Mouse (Mus musculus) cerebellum, adult 9-10 months (tissue): Measurements from ENCODE around the gene Fkbp5.

ENCODE experiments used
- DNase-seq: peaks from one replicate; pipeline ENCODE4 v3.0.0; 2022

Gene Fkbp5

DNA sequence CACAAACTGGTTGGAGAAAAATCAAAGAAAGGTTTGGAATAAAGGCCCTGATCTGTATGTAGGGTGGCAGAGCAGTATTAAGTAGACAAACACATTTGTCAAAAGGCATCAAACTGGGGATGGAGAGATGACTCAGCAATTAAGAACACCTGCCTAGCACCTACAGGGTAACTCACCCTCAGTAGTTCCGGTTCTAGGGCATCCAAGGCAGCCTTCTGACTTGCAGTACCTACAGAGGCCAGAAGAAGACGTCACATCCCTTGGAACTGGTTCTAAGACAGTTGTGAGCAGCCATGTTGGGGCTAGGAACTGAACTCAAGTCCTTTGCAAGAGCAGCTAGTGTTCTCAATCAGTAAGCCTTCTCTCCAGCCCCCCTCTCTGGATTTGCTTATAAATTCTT is 18.1 kb downstream of the Fkbp5 start:
- no peak for DNase-seq

DNA sequence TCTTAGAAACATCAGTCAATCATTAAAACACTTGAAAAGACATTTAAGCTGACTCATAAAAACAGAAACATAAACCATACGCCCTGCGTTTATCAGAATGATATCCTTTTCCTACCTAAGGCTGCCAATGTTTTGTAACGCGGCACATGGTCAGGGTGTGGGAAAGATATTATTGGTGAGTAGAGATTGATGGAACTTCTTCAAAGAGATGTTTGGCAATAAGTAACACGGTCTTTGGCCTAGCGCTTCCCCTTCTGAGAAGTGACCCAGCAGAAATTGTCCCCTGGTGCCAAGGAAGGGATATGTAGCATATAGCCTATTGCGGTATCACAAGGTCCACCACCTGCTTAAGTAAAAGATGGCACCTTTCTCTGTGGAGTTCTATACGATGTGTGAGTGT is 21.5 kb downstream of the Fkbp5 start:
- no peak for DNase-seq

GRCm38 (mm10) chr17:28491035-28491770 is 26.1 kb downstream of the Fkbp5 start:
- no peak for DNase-seq

GRCm38 (mm10) chr17:28488258-28489013 is 28.9 kb downstream of the Fkbp5 start:
- no peak for DNase-seq

DNA sequence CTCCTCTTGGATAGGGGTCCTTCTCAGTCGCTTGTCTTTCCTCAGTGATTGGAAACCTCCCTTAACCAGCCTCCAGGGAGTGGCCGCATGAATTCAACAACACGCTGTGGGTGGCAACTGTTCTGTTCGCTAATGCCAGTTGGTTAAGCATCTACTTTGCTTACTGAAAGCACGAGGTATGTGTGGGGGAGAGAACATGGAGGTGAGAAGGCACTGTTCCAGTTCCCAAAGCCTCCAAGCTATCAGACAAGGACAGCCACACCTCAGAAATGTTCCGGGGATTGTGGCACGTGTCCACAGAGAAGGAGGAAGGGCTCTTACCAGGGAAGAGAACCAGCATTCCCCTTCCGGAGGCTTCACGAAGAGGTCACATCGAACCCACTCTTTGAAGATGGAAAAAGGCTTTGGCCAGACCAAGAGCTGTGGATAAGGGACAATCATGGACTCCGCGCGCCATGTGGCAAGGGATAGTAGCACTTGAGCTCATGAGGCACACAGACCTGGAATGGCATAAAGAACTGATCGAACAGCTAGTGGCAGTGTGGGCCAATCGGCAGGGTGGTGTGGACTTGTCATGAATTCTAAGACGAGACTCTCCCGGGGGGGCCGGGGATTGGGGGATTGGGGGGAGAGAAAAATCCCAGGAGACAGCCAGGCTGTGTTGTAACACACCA is 29.6 kb downstream of the Fkbp5 start:
- no peak for DNase-seq

DNA sequence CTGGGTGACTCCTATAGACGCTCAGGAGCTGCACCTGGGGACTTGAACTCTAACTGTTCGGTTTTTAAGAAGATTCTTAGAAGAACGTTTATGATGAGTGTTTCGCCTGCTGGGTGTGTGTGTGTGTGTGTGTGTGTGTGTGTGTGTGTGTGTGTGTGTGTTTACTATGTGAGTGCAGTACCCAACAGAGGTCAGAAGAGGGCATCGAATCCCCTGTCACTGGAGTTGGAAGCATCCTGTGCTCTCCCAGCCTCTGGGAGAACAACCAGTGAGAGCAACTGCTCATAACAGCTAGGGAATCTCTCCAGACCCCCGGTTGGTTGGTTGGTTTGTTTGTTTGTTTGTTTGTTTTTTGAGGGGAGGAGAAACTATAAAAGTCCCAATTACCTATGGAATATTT is 30.6 kb downstream of the Fkbp5 start:
- peak; percentile 18 for DNase-seq

- peak; percentile 95 for DNase-seq
These were observed 31.3 kb downstream of the Fkbp5 start for GRCm38 (mm10) chr17:28485977-28486400.

- no peak for DNase-seq
These were observed 31.8 kb downstream of the Fkbp5 start for GRCm38 (mm10) chr17:28485446-28485948.

DNA sequence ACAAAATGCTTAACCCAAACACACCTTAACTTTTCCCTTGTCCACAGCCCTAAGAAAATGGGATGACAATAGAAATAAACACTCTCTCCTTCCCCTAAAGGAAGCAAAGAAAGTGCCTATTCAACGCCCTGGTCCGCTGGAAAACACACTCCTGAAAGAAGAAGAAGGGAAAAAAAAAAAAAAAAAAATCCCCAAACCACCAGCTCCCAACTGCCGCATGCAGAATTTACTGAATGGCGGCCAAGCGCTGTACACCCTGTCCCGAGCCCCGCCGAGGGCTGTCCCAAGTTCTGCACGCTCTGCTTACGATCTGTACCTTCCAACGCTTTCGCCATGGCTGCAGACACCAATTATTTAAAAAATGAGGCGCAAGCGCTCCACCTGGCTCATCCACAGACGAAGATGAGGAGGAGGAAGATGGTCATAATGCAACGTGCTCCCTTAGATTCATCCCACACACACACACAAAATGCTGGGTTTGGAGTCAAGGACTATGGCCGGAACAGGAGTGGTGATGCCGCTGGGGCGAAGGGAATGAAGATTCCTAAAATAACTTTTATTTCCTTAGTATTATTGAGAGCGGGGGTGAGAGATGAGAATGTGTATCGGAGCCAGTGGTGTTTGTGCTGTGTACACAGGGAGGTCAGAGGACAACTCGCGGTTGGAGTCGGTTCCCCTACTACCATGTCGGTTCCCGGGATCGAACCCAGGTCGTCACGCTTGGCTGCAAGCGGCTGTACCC is 32.5 kb downstream of the Fkbp5 start:
- peak; percentile 37 for DNase-seq

DNA sequence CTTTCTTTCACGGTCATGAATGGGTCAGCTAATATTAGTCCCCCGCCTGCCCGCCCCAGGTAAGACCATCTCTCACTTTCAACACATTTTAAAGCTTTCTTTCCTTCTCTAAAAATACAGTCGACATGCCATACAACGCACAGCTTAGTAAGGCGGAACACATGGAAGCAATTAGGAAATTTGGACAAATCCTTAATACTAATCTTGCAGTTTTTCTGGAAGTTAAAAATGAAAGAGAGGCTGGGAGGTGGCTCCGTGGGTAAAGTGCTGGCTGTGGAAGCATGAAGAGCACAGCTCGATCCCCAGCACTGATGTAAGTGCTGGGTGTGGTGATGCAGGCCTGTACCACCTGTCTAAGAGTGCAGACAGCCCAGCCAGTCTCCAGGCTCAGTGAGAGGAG is 39.9 kb downstream of the Fkbp5 start:
- DNase-seq, result no peak

DNA sequence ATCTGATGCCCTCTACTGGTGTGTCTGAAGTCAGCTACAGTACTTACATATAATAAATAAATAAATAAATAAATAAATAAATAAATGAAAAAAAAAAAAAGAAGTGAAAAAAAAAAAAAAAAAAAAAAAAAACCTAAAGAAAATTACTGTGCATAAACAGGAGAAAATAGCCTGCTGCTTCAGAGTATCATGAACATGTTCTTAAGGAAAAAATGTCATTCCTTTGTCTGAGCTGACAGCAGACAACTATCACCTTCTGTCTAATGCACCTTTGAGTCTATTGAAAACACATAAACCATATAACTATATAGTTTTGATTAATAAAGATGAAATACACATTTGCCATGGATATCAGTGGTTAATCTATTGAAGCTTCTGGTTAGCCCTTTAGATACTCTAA is 40.9 kb downstream of the Fkbp5 start:
- DNase-seq, result no peak

- DNase-seq, result no peak
These were observed 41.6 kb downstream of the Fkbp5 start for GRCm38 (mm10) chr17:28475593-28476325.

DNA sequence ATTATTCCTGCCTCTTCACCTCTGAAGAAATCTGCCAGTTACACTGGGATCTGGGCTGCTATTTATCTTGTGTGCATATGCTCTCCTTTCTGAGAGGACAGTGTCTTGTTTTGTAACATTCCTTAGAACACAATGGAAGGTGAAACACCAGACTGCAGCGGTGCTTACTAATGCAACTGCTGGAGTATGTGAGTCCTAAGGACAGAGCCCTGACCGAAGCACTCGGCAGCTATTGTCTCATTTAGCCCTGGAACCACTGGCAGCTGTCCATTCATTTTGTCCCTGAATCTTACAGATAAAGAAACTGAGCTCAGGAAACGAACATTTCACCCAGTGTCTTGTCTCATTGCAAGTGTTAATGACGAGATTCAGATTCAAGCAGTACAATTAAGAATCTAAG is 44.6 kb downstream of the Fkbp5 start:
- DNase-seq, result no peak

DNA sequence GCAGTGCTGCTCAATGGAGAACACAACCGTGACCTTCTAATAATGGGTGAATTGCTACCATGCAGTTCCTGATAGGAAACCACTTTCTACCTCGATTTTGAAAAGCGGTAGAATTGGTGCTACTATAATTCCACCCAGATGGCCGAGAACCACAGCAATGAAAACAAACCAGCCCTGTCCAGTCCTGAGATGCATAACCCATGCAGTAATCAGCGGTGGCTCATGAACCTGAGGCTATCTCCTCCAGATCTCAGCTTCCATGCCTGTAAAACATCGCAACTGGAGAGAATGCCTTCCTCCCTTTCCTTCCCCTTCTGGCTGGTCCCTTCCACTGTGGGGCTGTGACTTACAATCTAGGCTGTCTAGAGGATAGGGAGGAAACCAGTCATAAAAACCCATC is 46.5 kb downstream of the Fkbp5 start:
- DNase-seq, result no peak

DNA sequence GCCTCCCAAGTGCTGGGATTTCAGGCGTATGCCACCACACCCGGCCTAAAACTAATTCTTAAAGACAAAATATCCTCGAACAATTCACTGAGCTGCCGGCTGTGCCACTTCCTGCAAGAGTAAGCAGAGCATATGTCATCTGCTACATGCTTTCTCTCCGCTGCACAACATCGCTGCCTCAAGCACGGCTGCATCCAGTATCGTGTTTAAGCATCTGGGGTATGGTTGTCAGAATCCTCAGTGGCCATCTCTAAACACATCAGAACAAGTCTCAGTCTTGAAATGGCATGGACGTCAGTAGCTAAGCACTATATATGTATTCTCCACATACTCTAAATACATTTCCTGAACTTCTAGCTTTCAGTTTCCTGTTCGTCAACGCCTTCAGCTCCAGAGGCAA is 49.6 kb downstream of the Fkbp5 start:
- no peak for DNase-seq

GRCm38 (mm10) chr17:28465968-28466367 is 51.4 kb downstream of the Fkbp5 start:
- DNase-seq, result no peak

DNA sequence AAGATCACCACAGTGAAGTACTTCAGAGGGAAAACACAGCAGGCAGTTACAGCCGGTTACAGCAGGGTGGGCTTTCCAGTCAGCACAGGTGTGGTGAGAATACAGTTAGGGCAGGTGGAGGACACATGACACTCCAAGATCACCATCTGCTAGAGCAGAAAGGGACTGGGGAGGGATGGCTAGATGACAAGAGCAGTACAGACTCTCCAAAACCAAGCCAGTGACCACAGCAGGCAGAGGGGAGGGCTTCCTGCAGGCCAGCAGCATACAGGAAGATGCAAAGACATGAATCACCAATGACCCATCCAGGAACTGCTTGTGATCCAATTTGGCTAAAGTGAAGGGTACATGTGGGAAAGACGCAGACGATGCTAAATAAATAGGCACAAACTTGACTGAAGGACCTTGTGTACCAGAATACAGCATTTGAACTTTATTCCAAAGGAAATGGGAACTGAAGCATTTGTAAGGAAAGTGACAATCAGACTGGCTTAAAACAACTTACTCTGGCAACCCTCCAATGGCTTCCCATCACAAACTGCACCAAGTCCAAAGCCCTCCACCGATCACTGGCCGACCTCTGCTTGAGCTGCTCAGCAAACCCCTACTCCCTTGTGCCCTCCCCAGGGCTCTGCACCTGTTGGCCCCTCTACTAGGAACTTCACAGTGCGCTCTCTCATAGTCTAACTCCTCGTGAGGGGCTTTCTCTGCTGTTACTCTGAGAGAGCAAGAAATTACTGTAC is 53.5 kb downstream of the Fkbp5 start:
- DNase-seq, result no peak

DNA sequence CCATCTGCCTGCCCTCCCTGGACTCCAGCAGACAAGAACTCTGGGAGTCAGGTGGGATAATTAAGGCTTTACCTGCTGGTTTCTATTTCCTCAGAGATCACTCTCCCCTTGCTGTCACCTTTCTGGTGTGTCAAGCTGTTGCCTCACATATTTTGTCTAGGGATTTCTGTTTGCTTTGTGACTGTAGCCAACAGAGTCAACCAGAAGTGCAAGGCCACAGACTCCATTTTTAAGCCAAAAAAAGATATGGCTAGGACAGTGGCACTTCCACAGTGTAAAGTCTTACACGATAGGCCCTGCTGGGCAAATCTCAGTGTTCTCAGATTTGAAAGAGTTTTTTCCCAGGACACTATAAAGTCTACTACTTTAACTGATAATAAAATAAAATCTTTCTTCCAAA is 56.9 kb downstream of the Fkbp5 start:
- no peak for DNase-seq

- DNase-seq, result no peak
These were observed 62.2 kb downstream of the Fkbp5 start for GRCm38 (mm10) chr17:28455098-28455497.

DNA sequence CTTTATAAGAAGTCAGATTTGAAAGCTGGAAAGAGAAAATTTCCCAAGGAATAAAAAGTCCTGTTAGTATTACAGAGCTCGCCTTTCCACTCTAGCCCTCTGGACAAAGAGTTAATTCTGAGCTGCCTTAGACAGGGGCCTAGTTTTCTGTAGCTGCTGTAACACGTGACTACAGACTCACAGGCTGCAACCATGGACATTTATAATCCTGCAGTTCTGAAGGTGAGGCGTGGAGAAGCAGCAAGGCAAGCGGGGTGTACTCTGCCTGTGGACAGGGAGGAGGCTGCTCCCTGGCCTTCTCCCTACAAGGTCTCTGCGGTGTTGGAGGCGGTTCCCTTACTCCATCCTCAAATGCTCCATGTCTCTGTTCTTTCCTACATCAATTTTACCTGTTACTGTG is 64.4 kb downstream of the Fkbp5 start:
- DNase-seq, result no peak

GRCm38 (mm10) chr17:28451914-28452313 is 65.4 kb downstream of the Fkbp5 start:
- no peak for DNase-seq

- no peak for DNase-seq
These were observed 65.8 kb downstream of the Fkbp5 start for GRCm38 (mm10) chr17:28451487-28451886.
